Mouse (Mus musculus) heart, postnatal 0 days (tissue): Measurements from ENCODE around the gene Gm15262.

Source experiments
- CTCF ChIP-seq: IDR thresholded peaks from 2 replicates; pipeline ENCODE4 v1.5.1; 2016; ENCODE audit warnings: antibody characterized with exemption, control low read depth, low read depth
- EP300 ChIP-seq: IDR thresholded peaks from 2 replicates; pipeline ENCODE4 v1.6.1; 2016; ENCODE audit warnings: antibody characterized with exemption, low read depth

- no peak for TF ChIP-seq EP300
- TF ChIP-seq CTCF = peak; percentile 94
Observed at GRCm38 (mm10) chrX:161399110-161399509, 111.9 kb downstream of the Gm15262 start.
